Mouse (Mus musculus) midbrain, embryonic 11.5 days (tissue): Measurements from ENCODE around the gene Brd9. TPM values are rescaled to one million over a fixed set of nuclear protein-coding genes. Genes with fewer than 3 reads are reported as not detected.

Experiments used
- ATAC-seq: fragments of 200-750 bp; cut with Nextera tagmentation; 2 replicates; pipeline ENCODE4 v1.8.0; 2017; ENCODE audit warnings: moderate TSS enrichment, moderate library complexity; ENCODE audit not compliant: low FRiP score
- DNase-seq: peaks from one replicate; pipeline ENCODE4 v3.0.0; 2015; ENCODE audit warnings: low spot score; ENCODE audit errors: missing footprints
- H3K27ac ChIP-seq: fragments of 300-500 bp; sonication (generic); 2 replicates; pipeline ENCODE4 v1.5.1; 2014; ENCODE audit warnings: low read depth, low read length
- H3K27me3 ChIP-seq: fragments of 300-500 bp; sonication (generic); 2 replicates; pipeline ENCODE4 v1.6.1; 2014; ENCODE audit warnings: mild to moderate bottlenecking, low read length, moderate library complexity, mixed read lengths; ENCODE audit not compliant: control insufficient read depth, insufficient read depth
- H3K36me3 ChIP-seq: fragments of 300-500 bp; sonication (generic); 2 replicates; pipeline ENCODE4 v1.6.1; 2014; ENCODE audit warnings: mild to moderate bottlenecking, low read length, moderate library complexity, mixed read lengths; ENCODE audit not compliant: control insufficient read depth, insufficient read depth
- H3K4me1 ChIP-seq: fragments of 300-500 bp; sonication (generic); 2 replicates; pipeline ENCODE4 v1.6.1; 2014; ENCODE audit warnings: low read length; ENCODE audit not compliant: control insufficient read depth, insufficient read depth
- H3K4me2 ChIP-seq: fragments of 300-500 bp; sonication (generic); 2 replicates; pipeline ENCODE4 v1.6.1; 2014; ENCODE audit warnings: mild to moderate bottlenecking, moderate library complexity
- H3K4me3 ChIP-seq: fragments of 300-500 bp; sonication (generic); 2 replicates; pipeline ENCODE4 v1.5.1; 2014; ENCODE audit warnings: low read depth, low read length
- H3K9ac ChIP-seq: fragments of 300-500 bp; sonication (generic); 2 replicates; pipeline ENCODE4 v1.6.1; 2014; ENCODE audit warnings: low read length
- H3K9me3 ChIP-seq: fragments of 300-500 bp; sonication (generic); 2 replicates; pipeline ENCODE4 v1.6.1; 2016; ENCODE audit warnings: low read length; ENCODE audit not compliant: control insufficient read depth
- WGBS: fragments of 180-500 bp; shearing (Covaris S2); extraction: QIAGEN DNeasy Blood & Tissue Kit; methylation state at CpG from one replicate; pipeline ENCODE4 v1.1.7; 2014; 5-methylcytosine and 5-hydroxymethylcytosine counted together
- polyA plus RNA-seq: library from polyadenylated mRNA; unstranded; fragments of >200 nt; fragmentation: Nextera tagmentation; extraction: Ambion mirVana; gene quantifications from 2 replicates; pipeline ENCODE4 v1.2.1, GENCODE M21; 2014

Gene Brd9
- polyA plus RNA-seq: 76.7 and 84.8 TPM in 2 replicates

GRCm38 (mm10) chr13:73937321-73938176, at the start of gene Brd9, which contains the start of gene Trip13:
Gene Brd9, plus strand, starts transcription at chr13:73937811.
Gene Trip13, minus strand, starts transcription at chr13:73937784.
- under 1% methylated on average over 75 of the region's 82 CpGs for WGBS
- DNase-seq (peak; percentile 99), ATAC-seq (peak; percentile 97)
- Histone ChIP-seq H3K4me1 (peaks cover 9% of the 10 kb centered on the region; the same call in 1 of the 2 replicates), H3K4me3 (peak within 1 kb of the TSS; percentile 84), H3K27ac (peak within 1 kb of the TSS; percentile 42), H3K9ac (peak within 1 kb of the TSS; percentile 85), H3K27me3 (no peaks in the 10 kb centered on the region), H3K36me3 (peaks cover 12% of the 10 kb centered on the region), H3K9me3 (no peaks in the 10 kb centered on the region), H3K4me2 (peak within 1 kb of the TSS; percentile 82)

GRCm38 (mm10) chr13:73892493-73893178, 45.0 kb upstream of the Brd9 start:
- Histone ChIP-seq H3K4me2 (no peak overlapping the region), H3K27ac (no peak overlapping the region), H3K27me3 (no peaks in the 10 kb centered on the region), H3K9me3 (no peaks in the 10 kb centered on the region), H3K4me3 (no peak overlapping the region), H3K36me3 (no peaks in the 10 kb centered on the region), H3K4me1 (no peaks in the 10 kb centered on the region), H3K9ac (no peak overlapping the region)
- ATAC-seq (no peak), DNase-seq (no peak)
- 71% methylated on average over 6 of the region's 6 CpGs for WGBS

GRCm38 (mm10) chr13:73897561-73897960, 40.0 kb upstream of the Brd9 start:
- no peak for ATAC-seq
- no peak for DNase-seq
- H3K4me2 ChIP-seq: no peak overlapping the region
- WGBS: 83% methylated on average over 3 of the region's 3 CpGs
- no peaks in the 10 kb centered on the region for H3K4me1 ChIP-seq
- H3K9ac ChIP-seq: no peak overlapping the region
- no peaks in the 10 kb centered on the region for H3K36me3 ChIP-seq
- no peak overlapping the region for H3K4me3 ChIP-seq
- no peak overlapping the region for H3K27ac ChIP-seq
- H3K27me3 ChIP-seq: no peaks in the 10 kb centered on the region
- no peaks in the 10 kb centered on the region for H3K9me3 ChIP-seq

- 86% methylated on average over 5 of the region's 5 CpGs for WGBS
- DNase-seq (no peak), ATAC-seq (no peak)
- no peak overlapping the region for H3K9ac ChIP-seq
- no peaks in the 10 kb centered on the region for H3K27me3 ChIP-seq
- H3K4me1 ChIP-seq: no peaks in the 10 kb centered on the region
- no peak overlapping the region for H3K4me3 ChIP-seq
- H3K9me3 ChIP-seq: no peaks in the 10 kb centered on the region
- 0 out of 2 replicates have a peak, but pooled peaks cover 3% of the 10 kb centered on the region for H3K36me3 ChIP-seq
- H3K4me2 ChIP-seq: no peak overlapping the region
- H3K27ac ChIP-seq: no peak overlapping the region
Observed at GRCm38 (mm10) chr13:73907136-73907535, 30.5 kb upstream of the Brd9 start.

- ATAC-seq (0 out of 2 replicates have a peak, but pooled peaks have one; percentile 33), DNase-seq (no peak)
- Histone ChIP-seq H3K4me3 (no peak overlapping the region), H3K9ac (no peak overlapping the region), H3K36me3 (peaks cover 6% of the 10 kb centered on the region; the same call in 1 of the 2 replicates), H3K27ac (no peak overlapping the region), H3K4me1 (no peaks in the 10 kb centered on the region), H3K9me3 (no peaks in the 10 kb centered on the region), H3K27me3 (no peaks in the 10 kb centered on the region), H3K4me2 (no peak overlapping the region)
- WGBS: 75% methylated on average over 2 of the region's 2 CpGs
Observed at GRCm38 (mm10) chr13:73907683-73908412, 29.8 kb upstream of the Brd9 start.

GRCm38 (mm10) chr13:73913066-73913465, 24.5 kb upstream of the Brd9 start:
- Histone ChIP-seq H3K27me3 (no peaks in the 10 kb centered on the region), H3K9ac (no peak overlapping the region), H3K4me1 (no peaks in the 10 kb centered on the region), H3K4me3 (no peak overlapping the region), H3K27ac (no peak overlapping the region), H3K36me3 (peaks cover 23% of the 10 kb centered on the region), H3K4me2 (no peak overlapping the region), H3K9me3 (no peaks in the 10 kb centered on the region)
- no peak for DNase-seq
- 89% methylated on average over 4 of the region's 4 CpGs for WGBS
- no peak for ATAC-seq

- Histone ChIP-seq H3K36me3 (peaks cover 5% of the 10 kb centered on the region; the same call in 1 of the 2 replicates), H3K4me3 (no peak overlapping the region), H3K27me3 (no peaks in the 10 kb centered on the region), H3K9me3 (no peaks in the 10 kb centered on the region), H3K27ac (no peak overlapping the region), H3K4me2 (no peak overlapping the region), H3K9ac (no peak overlapping the region), H3K4me1 (peaks cover 5% of the 10 kb centered on the region; the same call in 1 of the 2 replicates)
- no peak for DNase-seq
- no peak for ATAC-seq
- WGBS: 91% methylated on average over 10 of the region's 10 CpGs
Observed at GRCm38 (mm10) chr13:73932201-73932600, 5.4 kb upstream of the Brd9 start.

- Histone ChIP-seq H3K9ac (peak overlapping the region; percentile 85), H3K4me2 (peak overlapping the region; percentile 82), H3K27ac (no peak overlapping the region), H3K36me3 (peaks cover 5% of the 10 kb centered on the region), H3K27me3 (no peaks in the 10 kb centered on the region), H3K4me1 (peaks cover 9% of the 10 kb centered on the region; the same call in 1 of the 2 replicates), H3K4me3 (peak overlapping the region; percentile 84), H3K9me3 (no peaks in the 10 kb centered on the region)
- DNase-seq (no peak), ATAC-seq (no peak; the same call in 1 of the 2 replicates)
- 18% methylated on average over 5 of the region's 5 CpGs for WGBS
Observed at GRCm38 (mm10) chr13:73936938-73937320, 682 bp upstream of the Brd9 start.
